Mouse (Mus musculus) hematopoietic stem cell, adult 5-6 weeks (primary cell): Measurements from ENCODE around the gene Rundc3a. TPM values are rescaled to one million over a fixed set of nuclear protein-coding genes. Genes with fewer than 3 reads are reported as not detected.
"Not testable (repeated sequence)": the region's sequence is repeated elsewhere in the genome, so short reads cannot be mapped to it uniquely, and the experiment has no call there.

Source experiments
- ATAC-seq, 2 experiments: fragments of 125-278 bp in 1 of 2; replicated peaks in 1 of 2; 2 replicates each; pipeline ENCODE4 v1.8.0; 2016 to 2017; ENCODE audit warnings: inconsistent platforms in 2 of 2, mild to moderate bottlenecking in 2 of 2, moderate number of reproducible peaks in 2 of 2, low read depth in 1 of 2, moderate TSS enrichment in 1 of 2; ENCODE audit not compliant: low FRiP score in 2 of 2, poor library complexity in 2 of 2, severe bottlenecking in 2 of 2, insufficient read depth in 1 of 2, low TSS enrichment in 1 of 2
- total RNA-seq: library from RNA; stranded (forward); fragments of 172-1452, 232-1000 nt; gene quantifications from 2 replicates; pipeline ENCODE4 v1.2.3, GENCODE M21; 2017

The Rundc3a gene
- total RNA-seq, 1 experiment from 2014 or later: 1.5 TPM

DNA sequence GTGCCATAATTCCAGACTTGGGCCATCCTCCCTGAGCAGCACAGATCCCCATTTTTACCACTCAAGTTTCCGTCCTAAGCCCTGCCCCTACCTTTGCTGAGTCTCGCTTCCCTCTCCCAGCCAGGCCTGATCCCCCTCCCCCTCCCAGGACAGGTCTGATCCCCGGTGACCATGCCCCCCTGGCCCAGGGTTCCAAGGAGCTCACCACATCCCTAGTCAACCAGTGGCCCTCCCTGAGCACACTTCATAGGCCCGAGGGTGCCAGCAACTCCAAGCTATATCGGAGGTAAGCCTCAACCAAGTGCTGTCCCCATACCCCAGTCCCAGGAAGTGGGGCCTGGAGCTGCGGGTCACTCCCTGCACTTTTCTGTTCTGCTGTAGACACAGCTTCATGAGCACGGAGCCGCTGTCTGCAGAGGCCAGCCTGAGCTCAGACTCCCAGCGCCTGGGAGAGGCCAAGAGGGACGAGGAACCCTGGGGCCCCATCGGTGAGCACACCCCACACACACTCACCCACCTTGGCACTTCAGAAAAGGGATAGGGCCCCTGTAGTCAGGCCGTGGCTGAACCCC is 7.4 kb downstream of the Rundc3a start:
- no peak for ATAC-seq

DNA sequence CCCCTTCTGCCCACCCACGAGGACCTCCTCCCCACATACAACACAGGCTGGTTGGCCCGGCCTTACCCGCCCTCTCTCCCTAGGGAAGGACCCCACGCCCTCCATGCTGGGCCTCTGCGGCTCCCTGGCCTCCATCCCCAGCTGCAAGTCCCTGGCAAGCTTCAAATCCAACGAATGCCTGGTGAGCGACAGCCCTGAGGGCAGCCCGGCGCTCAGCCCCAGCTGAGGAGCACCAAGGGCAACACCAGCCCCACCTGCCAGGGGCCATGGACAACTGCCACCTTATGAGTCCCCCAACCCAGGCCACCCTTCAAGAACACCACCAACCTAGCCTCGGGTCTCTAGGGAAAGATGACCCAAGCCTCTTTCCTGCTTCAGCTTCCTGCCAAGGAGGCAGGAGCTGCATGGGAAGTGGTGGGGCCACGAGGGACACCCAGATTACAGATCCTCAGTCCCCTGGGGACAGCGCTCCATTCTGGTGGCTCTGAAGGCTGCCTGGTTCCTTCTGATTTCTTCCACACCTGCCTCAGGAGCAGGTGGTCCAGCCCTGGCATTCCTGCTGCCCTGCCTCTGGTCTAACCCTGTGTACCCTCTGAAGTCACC is 8.8 kb downstream of the Rundc3a start:
- no peak for ATAC-seq

DNA sequence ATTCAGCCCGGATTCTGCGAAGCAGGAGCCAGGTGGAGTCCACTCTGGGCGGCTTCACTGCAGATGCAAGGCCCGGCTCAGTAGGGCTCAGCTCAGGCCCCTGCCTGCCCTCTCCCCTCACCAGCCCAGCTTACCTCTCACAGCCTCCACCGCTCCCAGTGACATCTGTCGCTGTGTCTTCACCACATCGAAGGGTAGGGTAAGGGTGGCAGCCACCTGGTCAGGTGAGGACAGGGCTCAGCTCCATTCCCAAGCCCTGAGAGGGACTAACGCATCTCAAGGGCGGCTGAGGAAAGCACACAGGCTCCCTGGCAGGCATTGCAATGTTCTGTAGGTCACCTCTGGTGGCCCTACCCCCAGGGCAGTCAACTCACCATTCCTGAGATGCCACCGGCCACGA is 10.5 kb downstream of the Rundc3a start:
- no peak for ATAC-seq

DNA sequence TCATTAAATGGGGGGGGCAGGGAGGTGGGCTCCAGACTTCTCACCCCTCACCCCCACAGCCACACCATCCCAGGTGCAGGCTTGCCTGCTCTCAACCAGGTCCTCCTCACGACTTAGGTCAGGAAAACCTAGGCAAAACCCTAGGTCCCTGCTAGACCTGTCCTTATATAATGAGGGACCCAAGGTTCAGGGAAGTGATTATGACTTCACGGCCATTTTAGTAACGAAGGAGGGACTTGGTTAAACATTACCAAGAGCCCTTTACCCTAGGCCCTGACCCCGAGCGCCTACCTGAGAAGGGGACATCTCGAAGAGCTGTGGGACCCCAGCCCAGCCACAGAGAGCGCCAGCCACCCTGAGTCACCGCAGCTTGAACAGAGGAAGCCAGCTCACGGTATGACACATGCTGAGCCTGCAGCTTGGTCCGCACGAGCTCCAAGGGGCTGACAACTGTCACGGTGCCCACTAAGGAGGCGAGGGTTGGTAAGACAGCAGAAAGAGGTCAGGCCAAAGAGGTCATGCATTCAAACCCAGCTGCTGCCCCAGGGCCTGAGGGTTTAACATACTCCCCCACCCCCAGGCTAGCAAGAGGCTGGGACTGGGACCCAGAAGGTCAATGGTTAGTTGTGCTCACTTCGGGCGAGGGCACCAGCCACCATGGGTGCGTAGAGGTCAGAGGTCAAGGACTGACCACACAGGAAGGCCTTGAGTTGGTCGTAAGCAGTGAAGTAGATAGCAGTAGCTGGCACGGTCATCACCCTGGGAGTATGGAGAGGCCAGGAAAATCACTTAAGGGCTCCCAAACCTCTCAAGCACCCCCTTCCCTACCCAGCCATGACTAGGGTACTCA is 11.2 kb downstream of the Rundc3a start:
- ATAC-seq: no peak

DNA sequence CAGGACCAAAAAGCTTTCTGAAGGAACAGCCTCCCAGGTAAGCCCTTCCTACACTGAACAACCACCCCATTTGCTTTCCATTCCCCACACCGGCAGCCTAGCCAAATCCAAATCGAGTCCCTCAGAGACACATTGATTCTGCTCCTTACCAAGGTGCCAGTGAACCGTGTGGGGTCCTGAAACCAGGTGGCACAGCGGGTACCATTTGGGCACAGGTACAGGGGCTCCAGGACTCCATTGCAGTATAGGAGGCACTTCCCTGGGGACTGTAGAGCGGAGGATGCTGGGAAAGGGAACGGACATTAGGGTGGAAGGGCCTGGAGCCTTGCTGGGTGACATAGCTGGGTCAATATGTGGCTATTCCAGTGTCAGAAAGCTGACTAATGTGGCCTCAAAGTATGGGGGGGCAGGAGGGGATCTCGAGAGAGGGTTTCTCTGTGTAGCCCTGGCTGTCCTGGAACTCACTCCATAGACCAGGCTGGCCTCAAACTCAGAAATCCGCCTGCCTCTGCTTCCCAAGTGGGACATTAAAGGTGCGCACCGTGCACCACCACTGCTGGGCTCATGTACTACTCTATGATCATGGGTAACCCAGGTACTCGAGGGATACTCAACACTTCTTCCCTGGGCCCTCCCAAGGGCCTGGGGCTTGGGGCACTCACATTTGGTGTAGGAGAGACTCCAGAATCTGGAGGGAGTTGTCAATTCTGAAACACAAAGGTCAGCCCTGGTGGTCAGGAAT is 12.5 kb downstream of the Rundc3a start:
- no peak for ATAC-seq

DNA sequence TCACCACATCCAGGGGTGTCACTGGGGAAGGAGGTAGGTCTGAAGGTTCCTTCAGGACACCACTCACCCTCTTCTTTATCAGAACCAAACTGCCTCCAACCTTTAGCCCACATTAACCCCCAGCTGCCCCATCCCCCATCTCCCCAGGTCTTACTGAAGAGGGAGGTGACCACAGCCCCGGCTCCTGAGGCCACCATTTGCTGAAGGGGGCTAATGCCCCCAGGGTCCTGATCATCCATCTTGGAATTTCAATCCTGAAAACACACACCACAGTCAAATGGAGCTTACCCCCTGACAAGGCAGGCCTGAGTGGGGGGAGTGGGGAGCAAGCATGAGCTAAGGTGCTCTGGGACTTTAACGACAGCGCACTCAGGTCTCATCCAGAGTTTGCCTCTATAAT is 13.2 kb downstream of the Rundc3a start:
- no peak for ATAC-seq

DNA sequence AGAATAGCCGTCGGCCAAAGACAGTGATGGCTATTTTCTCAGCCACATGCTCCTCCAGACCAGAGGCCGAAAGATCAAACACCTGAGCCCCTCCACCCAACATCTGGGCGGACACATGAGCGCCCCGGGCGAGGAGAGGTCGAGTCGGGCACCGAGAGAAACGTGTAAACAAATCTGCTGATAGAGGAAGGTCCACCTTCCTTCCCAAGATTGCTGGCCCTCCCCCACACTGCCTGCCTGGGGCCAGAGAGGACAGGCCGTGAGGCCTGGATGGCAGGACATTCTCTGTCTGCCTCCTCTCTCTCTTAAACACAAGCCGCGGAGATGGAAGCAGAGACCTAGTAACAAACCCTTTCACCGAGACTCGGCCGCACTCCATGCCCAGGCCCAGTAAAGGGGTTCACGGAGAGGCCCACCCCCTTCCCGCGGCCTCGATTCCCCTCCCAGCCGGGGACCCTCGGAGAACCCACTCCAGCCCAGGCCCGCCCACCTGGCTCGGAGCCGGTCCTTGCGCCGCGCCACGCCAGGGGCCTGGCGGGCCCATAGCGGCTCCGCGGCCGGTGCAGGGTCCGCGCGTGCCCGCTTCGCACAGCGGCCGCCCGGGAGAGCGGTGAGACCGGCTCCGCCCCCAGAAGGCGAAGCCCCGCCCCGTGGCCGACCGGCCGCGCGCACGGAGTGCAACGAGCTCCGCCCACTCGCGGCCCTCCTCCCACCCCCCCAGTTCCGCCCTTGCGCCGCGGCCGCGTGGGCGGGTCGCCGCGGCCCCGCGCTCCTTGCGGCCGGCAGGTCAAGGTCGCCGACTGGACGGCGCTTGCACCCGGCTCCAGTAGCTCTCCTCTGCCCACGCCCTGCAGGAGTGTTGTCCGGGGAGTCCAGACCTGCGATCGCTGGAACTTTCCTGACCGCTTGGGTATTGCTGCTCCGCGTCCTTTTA is 14.0 kb downstream of the Rundc3a start:
- peak in 1 of 2 experiments; percentile 52; a peak in 3 of 4 replicates for ATAC-seq

DNA sequence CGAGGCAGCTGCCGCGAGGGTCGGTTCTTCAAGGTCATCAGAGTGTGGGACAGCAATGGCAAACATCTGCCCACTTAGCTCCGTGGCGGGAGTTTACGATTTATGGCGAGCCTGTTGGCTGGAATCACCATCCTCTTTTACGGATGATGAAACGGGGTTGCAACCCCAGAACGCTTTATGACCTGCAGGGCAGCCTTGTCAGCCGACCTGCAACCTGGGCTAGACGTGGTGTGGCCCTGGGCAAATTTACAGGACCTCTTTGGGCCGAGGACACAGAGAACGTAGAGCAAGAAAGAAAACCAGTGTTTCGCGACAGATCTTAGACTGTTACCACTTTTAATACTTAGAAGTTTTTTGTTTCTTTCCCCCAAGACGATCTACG is 14.6 kb downstream of the Rundc3a start, which contains the start of gene Slc25a39:
Gene Slc25a39 (minus strand): TSS at position 113 of the 382 bp plus-strand sequence.
- 0 out of 4 replicates have a peak, but pooled peaks of 1 of the 2 experiments have one; percentile 3 for ATAC-seq

DNA sequence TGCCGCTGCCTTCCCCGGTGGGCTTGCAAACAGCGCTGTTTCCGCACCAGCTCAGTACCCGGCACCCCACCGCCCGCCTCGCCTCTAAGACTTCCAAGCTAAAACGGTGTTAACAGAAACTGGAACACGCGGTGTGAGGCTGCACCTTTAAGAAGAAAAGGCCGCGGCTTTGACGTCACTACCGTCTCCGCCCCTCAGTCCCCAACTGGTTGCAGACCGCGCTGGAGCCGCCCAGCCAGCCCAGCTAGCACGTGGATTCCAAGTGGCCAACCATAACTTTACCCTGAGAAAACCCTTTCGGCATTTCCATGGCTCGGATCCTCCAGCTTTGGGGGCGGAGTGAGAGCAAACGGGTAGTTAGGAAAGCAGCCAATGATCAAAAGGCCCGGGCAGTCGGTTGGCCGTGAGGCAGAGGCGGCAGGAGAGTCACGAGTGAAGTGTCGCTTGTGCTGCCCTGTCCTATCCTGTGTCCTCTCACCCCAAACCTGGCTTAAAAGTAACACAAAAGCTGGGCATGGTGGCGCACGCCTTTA is 15.2 kb downstream of the Rundc3a start:
- ATAC-seq: peak; percentile 85 to 87

DNA sequence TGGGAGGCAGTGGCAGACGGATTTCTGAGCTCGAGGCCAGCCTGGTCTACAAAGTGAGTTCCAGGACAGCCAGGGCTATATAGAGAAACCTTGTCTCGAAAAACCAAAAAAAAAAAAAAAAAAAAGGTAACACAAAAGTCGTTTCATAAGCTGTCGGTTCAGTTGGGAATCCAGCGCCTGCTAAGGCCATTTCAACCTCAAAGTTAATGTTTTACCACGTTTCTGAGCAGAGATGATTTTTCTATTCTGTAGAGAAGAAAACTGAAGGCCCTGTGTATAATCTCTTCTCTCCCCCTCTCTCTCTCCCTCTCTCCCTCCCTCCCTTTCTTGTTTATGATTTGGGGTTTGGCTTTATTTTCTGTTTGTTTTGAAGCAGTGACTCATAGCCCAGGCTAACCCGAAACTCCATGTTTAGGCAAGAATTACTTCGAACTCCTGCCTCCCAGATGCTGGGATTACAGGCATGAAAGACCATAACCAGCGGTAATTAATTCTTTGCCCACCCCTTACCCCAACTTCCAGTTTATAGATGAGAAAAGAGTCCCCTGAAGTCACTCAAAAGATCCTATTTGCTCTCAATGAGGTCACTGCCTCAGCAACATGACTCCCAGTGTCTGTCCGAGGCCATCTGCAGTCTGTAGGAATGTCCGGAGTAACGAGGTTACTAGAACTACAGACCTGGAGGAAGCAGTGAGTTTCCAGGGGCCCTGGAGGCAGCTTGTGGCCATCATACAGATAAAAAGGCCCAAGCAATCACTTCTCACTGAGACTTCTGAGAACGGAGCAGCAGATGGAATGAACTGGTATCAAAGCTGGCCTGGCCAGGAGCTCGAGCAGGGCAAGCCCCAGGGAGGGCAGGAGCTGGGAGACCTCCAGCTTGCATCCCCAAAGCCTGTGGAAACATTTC is 15.9 kb downstream of the Rundc3a start:
- no peak for ATAC-seq

DNA sequence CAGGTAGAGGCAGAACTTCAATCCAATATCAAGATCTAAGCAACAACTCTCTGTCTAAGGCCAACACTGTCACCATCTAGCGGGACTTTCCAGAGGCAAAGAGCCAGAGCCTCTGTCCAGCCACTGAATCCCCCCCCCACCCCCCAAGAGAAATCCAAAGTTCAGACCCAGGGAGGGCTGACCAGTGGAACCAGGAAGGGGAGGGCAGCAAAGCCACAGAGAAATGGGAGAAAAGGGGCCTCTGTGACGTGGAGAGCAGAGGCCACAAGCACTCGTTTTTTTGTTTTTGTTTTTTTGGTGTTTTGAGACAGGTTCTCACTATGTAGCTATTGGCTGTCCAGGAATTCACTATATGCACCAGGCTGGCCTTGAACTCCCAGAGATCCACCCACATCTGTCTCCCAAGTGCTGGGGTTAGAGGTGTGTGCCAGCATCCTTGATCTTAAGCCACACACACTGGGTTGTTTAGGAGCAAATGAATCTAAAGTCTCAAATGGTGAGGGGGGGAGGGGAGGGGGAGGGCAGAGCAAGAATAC is 16.7 kb downstream of the Rundc3a start:
- ATAC-seq: no peak

DNA sequence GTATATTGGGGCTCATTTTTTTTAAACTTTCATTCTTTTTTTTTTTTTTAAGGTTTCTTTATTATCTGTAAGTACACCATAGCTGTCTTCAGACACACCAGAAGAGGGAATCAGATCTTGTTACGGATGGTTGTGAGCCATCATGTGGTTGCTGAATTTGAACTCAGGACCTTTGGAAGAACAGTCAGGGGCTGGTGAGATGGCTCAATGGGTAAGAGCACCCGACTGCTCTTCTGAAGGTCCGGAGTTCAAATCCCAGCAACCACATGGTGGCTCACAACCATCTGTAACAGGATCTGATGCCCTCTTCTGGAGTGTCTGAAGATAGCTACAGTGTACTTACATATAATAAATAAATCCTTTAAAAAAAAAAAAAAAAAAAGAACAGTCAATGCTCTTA is 17.1 kb downstream of the Rundc3a start:
- not testable (repeated sequence) for ATAC-seq

DNA sequence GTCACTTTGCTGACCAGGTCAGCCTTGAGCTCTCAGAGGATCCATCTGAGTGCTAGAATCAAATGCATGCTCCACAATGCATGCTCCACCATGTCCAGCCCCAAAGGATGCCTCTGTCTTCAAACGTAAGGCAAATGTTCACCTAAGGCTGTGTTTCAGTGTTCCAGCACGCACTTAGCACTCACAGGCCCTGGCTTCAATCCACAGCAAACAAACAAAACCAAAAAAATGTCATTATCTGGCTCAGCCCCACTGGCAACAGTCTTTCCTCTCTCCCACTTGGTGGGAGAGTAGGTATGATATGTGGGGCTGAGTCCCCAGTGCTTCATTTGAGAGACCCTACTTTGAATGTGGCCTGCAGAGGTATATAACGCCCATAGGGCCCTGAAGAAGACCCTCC is 17.9 kb downstream of the Rundc3a start:
- ATAC-seq: no peak

DNA sequence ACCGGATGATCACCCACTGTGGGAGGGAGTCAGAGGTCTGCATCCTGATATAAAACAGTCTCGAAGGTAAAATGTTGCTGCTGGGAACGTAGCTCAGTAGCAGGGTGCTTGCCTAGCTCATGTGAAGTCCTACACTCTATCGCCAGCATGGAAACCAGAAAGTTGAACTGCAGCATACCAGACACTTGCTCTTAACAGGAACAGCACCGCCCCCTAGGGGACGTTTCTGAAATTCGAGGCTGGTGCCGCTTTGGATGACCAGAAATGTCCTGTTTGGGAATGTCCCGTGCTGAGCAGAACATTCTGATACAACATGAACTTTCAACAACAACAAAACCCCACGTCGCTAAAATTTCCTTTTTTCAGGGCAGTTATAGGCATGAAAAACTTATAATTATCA is 18.5 kb downstream of the Rundc3a start:
- ATAC-seq: peak; percentile 31 to 52; a peak in 2 of 4 replicates

DNA sequence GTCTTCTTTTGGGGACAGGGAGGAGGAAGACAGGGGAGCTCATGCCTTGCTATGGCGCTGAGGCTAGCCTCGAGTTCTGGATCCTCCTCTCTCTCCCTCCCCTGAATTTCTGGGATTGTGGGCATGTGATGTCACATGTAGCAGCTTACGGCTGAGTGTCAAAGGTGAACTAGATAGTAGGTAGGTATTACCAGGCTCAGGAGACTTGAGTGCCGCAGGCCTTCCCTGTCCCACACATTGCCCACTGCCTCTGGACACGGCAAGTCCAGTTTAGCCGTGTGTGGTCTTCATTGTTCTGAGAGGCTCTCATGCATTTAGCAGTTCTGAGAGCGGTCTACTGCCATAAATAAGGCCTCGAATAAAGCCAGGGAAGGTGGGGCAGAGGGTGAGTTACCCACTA is 19.9 kb downstream of the Rundc3a start:
- ATAC-seq: no peak
